Mouse (Mus musculus): ENCODE data around the gene Ncor1. TPM values are rescaled to one million over a fixed set of nuclear protein-coding genes. Genes with fewer than 3 reads are reported as not detected.
A peak's percentile ranks its signal among the peaks of the same experiment; 100 is the strongest.
"Not testable (repeated sequence)": the region's sequence is repeated elsewhere in the genome, so short reads cannot be mapped to it uniquely, and the experiment has no call there.

Gene Ncor1
- total RNA-seq, 2 experiments from 2014 or later: 267 to 273 TPM

DNA sequence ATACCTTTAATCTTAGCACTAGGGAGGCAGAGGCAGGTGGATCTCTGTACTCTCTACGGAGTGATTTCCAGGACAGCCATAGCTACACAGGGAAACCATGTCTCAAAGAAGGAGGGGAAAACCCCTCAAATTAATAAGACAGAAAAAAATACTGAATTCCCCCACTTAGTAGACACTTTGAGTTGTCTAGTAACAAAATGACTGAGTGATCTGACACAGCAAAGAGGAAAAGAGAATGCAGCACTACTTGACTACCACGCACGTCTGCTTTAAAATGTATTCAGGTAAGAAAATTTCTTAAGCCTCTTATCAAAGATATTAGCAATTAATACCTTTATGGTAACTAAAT is 70.0 kb downstream of the Ncor1 start:
- intact Hi-C loops (cut with DNase I): no loop called here

DNA sequence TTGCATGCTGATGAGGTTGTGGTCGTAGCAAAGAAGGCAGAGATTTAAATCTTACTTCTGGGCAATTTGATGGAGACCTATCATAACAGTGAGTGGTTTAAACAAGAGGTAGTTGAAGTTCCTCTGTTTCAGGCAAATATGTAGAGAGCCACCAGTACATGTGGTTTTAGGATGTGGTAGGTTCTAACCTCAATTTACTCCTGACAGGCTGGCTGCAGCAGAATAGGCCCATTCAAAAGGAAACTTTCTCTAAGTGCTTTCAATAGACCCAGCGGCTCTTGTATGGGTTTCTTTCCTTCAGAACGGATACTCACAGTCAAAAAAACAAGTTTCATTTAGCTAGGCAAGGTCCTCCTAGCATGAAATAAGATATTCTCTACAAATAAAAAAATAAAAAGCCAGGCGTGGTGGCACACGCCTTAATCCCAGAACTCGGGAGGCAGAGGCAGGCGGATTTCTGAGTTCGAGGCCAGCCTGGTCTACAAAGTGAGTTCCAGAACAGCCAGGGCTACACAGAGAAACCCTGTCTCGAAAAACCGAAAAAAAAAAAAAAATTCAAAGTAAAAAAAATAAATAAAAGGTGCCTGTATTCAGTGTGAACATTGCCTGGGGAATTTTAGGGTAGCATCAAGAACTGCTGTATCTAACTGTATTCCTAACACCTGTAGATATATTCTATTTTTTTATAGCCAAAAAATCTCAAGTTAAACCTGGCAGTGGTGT is 70.6 kb downstream of the Ncor1 start:
- intact Hi-C loops (cut with DNase I): no loop called here
- DNase-seq (ENCODE audit: low spot score in 2 of 2): no peak

More for the DNA sequence above, 70.0 kb downstream of the Ncor1 start:
- no peak for DNase-seq (ENCODE audit: low spot score in 2 of 2)

DNA sequence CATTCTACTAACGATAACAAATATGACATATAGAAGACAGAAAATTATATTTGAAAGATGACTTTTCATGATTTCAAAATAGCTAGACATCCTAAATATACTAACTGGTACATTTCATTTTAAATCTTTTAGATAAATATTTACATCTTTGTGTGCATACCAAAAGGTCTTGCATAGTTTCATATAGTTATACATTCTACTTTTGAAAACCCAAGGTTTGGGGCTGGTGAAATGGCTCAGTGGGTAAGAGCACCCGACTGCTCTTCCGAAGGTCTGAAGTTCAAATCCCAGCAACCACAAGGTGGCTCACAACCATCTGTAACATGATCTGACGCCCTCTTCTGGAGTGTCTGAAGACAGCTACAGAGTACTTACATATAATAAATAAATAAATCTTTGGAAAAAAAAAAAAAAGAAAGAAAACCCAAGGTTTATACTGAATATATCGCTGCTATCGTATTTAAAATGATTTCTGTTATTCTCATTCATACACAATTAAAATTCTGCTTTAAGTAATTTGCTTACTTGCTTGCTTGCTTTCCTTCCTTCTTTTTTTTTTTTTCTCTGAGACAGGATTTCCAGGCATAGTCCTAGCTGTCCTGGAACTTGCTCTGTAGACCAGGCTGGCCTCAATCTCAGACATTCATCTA is 81.0 kb downstream of the Ncor1 start:
- intact Hi-C loops (cut with DNase I); DNase-seq (ENCODE audit: low spot score in 2 of 2): not testable (repeated sequence)

DNA sequence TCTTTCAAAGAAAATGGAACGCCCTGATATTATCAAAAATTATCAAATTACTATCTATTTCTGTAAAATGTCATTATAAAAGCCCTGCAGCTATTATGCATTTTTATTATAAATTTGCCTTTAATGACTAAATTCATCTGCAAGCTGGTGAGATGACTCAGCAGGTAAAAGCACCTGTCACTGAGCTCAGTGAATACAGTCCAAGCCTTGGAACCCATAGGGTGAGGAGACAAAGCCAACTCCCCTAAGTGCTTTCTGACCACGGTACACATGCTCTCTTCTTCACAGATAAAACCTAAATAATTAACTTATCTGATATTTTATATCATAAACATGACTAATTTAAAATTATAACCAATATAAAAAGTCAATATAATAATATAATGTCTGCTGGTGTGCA is 86.6 kb downstream of the Ncor1 start:
- DNase-seq (ENCODE audit: low spot score in 2 of 2): no peak
- intact Hi-C loops (cut with DNase I): no loop called here

DNA sequence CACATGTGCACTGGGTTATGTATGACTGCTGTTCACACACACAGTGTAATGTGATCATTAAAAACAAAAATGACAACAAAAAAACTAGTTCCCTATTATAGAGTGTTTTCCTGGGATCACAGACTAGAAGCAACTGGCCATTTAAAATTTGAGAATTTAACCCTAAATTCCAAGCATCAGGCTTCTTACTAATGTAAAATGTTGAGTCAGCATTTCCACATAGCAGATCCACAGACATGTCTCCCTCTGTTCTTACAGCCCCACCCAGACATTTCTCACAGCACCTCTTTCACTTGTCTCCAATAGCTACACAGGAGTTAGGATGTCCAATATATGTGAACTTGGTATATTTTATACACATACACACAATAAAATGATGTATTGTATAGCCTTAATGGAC is 88.4 kb downstream of the Ncor1 start:
- no peak for DNase-seq (ENCODE audit: low spot score in 2 of 2)
- intact Hi-C loops (cut with DNase I): no loop called here

DNA sequence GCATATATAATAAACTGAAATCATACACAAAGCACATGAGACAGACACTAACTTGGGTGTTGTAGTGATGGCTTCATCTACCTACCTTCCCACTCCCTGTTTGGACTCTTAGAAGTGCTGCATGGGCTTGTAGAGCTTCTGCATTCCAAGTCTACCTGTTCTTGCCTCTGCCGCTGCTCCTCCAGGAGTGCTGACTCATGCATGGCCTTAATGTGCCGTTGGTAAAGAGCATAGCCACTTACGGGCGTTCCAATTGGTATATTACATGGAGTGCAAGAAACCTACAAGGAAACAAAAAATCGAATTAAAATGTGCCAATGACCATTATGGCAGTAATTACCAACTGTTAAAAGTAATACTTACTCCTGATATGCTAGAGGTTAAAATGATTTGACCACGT is 91.5 kb downstream of the Ncor1 start:
- intact Hi-C loops (cut with DNase I): no loop called here
- DNase-seq (ENCODE audit: low spot score in 2 of 2): no peak

DNA sequence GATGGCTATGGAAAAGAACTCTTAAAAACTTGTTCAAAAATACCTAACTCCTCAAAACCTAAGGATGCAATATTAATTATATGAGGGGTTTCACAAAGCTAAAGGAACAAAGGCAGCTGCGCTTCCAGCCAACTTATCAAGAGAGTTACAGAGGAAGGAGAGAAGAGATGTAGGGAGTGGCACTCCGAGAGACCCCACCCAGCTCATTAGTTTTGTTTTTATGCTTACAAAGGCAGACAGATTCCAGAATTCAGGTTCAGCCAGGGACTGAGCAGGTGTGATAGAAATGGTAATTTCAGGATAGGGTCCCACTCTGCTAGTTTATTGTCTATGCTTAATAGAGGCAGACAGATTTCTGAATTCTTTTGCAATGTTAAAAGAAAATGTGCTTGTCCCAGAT is 103.1 kb downstream of the Ncor1 start:
- no peak for DNase-seq (ENCODE audit: low spot score in 2 of 2)
- intact Hi-C loops (cut with DNase I): no loop called here

DNA sequence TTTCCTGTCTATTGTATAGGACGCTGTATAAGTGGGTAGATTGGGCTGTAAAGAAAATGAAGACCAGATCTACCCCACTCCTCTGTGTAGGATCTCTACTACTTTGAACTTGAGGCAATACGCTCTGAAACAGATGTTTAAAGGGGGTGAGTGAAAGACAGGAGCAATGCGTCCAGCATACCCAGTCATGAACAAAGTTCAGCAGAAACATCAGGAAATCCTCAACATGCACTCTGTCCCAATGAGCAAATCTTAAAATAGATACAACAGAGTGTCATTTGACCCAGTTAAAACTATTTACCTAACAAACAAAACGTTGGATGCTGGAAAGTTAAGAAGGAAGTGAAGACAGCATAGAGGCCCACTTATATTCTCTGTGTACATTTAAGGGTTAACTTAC is 106.4 kb downstream of the Ncor1 start:
- intact Hi-C loops (cut with DNase I): no loop called here

DNA sequence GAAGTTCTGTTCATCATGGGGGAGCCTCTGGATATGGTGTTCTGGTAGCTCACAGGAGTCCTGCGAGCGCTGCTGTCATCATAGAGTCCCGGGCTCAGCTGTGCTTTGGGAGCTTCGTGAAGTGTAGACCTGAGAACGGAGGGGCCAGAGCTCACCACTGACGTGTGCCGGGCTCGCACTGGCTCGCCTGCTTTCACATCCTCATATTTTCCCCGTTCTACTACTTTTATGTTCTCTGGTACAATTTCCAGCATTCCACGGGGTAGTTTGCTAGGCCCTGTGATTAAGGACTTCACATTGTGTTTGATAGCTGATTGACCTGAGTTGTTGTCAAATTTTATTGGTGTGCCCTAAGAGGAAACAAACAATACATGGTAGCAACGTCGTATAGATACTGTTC is 115.3 kb downstream of the Ncor1 start:
- DNase-seq (ENCODE audit: low spot score in 2 of 2): no peak
- intact Hi-C loops (cut with DNase I): no loop called here

More for the DNA sequence above, 106.4 kb downstream of the Ncor1 start:
- DNase-seq (ENCODE audit: low spot score in 2 of 2): no peak

DNA sequence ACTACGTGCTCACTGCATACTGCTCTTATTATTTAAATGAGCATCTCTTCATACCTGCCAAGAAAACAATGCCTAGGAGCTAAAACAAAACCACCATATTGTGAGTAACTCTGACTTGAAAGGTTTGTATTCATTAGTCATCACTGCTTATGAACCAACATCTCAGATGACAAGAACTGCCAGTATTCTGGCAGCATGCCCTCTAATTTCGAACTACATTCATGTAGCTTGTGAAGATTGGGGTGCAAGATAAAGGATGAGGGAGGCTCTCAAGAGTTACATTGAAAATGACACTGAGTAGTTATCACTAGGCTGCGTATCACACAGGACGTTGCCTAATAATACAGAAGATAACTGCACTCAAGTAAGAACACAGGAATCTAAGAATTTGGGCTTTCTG is 126.1 kb downstream of the Ncor1 start:
- no peak for DNase-seq (ENCODE audit: low spot score in 2 of 2)
- intact Hi-C loops (cut with DNase I): no loop called here

DNA sequence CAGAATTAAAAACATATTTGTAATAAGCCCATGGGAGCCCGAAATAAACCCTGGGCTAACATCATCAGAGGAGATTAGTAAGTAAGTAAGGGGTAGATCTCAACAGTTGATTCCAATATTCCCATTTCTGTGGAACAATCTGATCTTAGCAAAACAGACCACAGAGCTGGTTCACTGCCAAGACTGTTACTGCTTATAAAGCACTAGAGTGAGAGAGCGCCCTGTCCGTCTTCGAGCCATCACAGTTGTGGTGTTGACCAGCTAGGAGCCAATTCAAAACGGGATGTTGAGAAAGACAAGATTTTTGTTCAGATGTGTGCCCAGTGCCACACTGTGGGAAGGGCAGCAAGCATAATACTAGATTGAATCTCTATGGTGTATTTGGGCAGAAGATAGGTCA is 127.2 kb downstream of the Ncor1 start:
- intact Hi-C loops (cut with DNase I): no loop called here
- no peak for DNase-seq (ENCODE audit: low spot score in 2 of 2)

DNA sequence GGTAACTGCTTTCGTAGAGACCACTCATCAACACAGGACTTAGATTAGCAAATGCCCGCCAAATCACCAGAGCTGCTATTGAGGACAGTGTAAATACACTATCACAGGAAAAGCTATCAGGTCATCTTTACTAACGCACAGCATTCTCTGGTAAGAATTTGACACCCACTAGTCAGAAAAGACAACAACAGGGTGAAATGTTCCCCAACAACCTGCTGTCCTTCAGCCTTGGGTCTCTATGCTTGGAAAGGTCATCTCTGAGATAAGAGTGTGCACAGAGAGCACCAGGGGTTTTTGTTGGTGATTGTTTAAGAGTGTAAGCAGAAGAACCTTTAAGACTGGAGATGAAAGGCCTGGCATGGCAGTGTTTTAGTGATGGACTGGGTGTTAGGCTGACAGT is 134.7 kb downstream of the Ncor1 start:
- no peak for DNase-seq (ENCODE audit: low spot score in 2 of 2)
- intact Hi-C loops (cut with DNase I): no loop called here

DNA sequence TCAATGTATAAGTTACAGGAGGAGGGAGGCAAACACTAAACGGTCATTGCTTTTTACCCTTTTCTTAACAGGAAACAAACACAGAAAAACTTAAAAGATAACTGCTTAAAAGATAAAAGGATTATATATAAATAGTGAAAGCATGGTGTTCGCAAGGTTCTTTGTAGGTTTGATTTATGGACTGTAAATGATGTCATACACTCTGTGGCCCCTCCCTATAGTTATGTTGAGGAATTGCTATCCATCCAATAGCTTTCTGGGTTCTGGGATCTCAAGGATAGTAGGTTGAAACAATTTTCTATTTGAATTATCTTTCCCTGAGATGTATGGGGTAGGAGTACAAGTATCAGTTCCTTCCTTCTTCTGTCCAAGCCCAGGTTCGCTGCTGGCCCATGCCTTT is 138.2 kb downstream of the Ncor1 start:
- intact Hi-C loops (cut with DNase I): no loop called here
- no peak for DNase-seq (ENCODE audit: low spot score in 2 of 2)

DNA sequence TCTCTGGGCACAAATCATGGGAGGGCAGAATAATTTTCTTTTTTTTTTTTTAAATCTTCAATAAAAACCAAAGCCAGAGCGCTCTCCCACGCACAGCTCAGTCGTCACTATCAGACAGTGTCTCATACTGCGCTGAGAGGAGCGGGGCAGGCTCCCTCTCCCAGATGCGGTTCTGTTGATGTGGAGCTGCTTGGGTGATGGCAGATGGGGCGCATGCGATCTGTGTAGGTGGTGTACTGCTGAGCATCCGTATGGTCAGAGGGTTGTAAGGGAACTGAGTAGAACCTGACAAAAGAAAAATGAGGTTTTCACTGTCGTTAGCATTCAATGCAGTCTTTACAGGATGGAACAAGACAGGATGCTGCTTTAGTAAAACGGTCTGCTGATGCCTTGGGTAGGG is 140.6 kb downstream of the Ncor1 start:
- DNase-seq (ENCODE audit: low spot score in 2 of 2): peak; percentile 75 to 90
- intact Hi-C loops (cut with DNase I): no loop called here

DNA sequence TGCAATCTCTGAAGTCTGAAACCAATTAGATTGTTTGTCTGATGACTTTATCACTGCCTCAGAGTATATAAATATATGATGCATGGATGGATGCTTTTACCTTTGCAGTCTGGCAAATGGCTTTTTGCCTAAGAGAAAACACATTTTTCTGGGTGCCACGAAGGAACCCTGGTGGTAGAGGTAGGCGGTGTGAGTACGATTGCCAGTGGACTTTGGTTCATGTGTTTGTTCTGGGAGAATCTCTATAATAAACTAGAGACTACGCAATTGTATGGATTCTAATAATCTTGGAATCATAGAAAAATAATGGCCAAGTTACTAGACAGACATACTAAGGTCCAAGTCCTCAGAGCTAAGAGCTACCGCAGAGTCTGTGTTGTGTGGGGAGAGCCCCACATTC is 143.4 kb downstream of the Ncor1 start:
- no peak for DNase-seq (ENCODE audit: low spot score in 2 of 2)
- intact Hi-C loops (cut with DNase I): no loop called here

DNA sequence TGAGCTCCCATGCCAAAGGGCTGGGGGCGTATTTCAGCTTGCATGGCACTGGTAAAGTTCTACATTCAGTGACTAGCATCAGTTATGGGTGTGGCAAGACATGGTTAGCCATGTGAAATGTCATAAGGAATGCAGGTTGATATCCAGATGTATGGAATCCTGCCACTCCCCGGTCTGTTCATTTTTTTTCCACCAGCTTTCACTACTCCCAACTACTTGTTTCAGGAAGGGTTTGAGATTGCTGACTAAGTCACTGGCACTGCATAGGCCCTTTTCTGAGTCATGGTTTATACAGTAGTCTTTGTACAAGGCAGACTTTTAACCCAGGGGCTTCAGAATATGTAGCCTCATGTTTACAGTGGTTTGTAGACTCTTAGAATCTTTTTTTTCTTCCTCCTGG is 149.0 kb downstream of the Ncor1 start:
- intact Hi-C loops (cut with DNase I): no loop called here
- DNase-seq (ENCODE audit: low spot score in 2 of 2): no peak

DNA sequence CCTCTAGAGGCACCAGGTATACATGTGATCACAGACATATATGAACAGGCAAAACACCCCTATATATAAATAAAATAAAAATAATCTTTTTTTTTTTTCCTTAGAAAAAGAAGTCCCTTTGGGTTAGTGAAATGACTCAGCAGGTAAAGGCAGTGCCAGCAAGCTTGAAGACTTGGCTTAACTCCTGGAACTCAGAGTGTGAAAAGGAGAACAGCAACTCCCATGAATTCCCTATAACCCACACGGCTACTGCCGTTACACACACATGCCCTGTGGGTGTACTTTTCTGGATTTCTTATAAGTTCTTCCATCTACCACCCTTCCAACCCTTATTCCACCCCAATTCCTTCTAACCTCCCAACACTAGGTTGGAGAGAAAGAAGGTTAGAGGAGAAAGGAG is 152.5 kb downstream of the Ncor1 start:
- DNase-seq (ENCODE audit: low spot score in 2 of 2): peak in 1 of 2 experiments; percentile 83
- intact Hi-C loops (cut with DNase I): no loop called here

DNA sequence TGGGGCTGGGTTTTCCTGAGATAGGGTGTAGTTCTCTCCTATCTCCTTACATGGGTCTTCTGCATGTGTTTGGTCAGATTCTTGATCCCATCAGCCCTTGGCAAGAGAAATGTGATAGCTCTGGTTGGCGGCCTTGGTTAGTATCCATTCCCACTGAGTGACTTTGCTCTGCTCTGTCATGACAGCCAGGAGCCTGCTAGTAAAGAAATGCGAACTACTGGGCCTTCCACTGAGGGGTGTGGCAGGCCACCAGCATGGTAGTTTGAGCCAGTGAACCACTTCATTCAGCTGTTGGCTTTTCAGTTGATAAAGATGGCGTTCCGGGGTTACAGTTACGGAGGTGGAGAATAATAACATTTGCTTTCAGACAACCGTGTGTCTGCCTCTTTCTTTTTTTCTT is 159.5 kb downstream of the Ncor1 start:
- intact Hi-C loops (cut with DNase I): no loop called here
- DNase-seq (ENCODE audit: low spot score in 2 of 2): no peak

DNA sequence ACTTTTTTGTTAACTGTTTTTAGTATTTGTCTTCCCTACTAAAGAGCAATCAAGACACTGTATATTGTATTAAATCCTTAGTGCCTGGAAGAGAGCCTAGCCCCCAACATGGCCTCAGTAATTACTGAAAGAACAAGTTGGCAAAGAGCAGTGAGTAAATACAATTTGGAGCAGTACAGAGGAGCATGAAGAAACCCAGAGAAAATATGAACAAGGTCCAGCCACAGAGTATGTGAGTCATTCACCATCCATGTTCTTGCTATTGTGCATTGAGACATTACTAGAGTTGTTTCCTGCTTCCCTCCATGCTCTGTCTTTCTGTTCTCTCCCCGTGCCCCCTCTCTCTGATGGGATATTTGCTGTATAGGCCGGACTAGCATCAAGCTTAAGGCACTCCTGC is 164.2 kb downstream of the Ncor1 start:
- intact Hi-C loops (cut with DNase I): no loop called here

DNA sequence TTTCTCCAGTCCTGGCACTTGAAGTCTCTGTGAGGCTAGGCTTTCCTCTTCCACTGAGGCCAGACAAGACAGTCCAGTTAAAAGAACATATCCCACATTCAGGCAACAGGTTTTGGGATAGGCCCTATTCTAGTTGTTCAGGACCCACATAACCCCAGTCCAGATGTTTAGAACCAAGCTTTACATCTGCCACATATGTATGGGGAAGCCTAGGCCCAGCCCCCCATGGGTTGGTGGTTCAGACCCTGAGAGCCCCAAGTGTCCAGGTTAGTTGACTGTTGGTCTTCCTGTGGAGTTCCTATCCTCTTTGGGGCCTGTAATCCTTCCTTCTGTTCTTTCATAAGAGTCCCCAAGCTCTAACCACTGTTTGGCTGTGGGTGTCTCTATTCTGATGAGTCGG is 170.6 kb downstream of the Ncor1 start:
- no peak for DNase-seq (ENCODE audit: low spot score in 2 of 2)
- intact Hi-C loops (cut with DNase I): no loop called here

More for the DNA sequence above, 164.2 kb downstream of the Ncor1 start:
- DNase-seq (ENCODE audit: low spot score in 2 of 2): no peak

DNA sequence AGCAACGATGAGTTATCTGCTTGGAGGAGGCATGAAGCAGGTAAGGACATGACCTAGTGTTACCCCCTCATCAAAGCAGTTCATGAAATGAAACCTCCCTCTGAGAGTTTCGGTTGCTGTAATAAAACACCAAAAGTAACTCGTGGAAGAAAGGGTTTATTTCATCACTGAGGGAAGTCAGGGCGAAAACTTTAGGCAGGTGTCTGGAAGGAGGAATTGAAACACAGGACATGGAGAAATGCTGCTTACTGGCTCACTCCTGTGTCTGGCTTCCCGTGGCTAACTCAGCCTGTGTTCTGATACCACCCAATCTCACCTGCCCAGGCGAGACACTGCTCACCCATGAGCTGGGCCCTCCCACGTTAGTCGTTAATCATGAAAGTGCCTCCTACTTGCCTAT is 173.3 kb downstream of the Ncor1 start:
- intact Hi-C loops (cut with DNase I): no loop called here
- no peak for DNase-seq (ENCODE audit: low spot score in 2 of 2)

DNA sequence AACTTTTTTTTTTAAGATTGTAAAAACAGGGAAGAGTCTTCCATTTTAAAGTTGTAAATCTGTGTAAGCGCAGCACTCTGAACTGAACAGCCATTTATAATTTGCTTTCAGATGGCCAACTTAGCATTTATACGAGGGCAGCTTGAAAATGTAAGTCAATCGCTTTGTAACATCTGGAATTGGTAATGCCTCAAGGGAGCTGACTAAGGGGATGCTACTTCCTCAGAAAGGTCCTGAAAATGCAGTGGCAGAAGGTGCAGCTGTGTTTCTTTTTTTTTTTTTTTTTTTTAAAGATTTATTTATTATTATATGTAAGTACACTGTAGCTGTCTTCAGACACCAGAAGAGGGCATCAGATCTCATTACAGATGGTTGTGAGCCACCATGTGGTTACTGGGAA is 174.3 kb downstream of the Ncor1 start:
- DNase-seq (ENCODE audit: low spot score in 2 of 2); intact Hi-C loops (cut with DNase I): not testable (repeated sequence)

Data from left cerebral cortex, postnatal 25 days (tissue).